Mouse (Mus musculus): Measurements from ENCODE around the gene Grik3. TPM values are rescaled to one million over a fixed set of nuclear protein-coding genes. Genes with fewer than 3 reads are reported as not detected.

Gene Grik3
- polyA plus RNA-seq, 1 experiment, result 0.09 TPM

DNA sequence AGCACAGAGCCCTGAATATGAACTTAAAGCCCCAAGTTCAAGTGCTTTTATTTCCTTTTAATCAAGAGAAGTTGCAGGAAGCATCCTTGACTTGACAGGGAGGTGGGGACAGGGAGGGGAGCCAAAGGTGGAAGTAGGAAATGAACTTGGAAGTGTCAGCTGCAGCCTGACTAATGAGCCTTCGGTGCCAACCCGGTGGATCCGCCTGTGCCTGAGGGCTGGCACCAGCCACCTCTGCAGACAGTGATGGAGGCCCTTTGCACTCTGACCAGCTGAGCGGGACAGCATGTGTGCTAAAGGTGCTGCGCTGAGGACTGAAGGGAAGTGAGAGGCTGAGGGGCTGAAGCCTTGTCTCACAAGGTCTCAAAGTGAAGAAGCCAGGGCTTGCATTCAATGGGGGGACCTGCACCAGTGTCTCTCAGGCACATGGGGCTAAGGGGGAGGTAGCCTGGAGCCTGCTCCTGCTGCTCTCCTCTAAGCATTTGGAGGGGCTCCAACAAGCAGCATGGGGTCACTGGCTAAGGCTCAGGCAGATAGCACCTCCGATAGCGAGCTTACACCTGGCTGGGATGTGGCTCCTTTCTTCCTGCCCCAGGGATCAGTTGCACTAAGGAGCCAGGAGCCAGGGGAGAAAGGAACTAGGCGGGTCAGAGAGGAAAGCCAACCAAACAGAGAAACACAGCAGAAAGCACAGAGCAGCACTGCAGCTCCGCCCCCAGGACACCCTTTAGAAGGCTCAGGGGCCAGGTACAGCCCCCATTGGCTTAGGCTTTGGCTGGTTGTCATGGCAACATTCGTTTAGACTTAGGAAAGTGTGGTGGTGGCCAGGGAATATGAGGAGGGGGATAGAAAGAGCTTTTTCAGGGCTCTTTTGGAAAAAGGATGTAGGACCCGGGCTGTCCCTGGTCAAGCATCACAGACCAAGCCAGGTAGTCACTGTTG lies 33.1 kb upstream of the Grik3 start:
- TF ChIP-seq CTCF (conservative IDR thresholded peaks at IDR 0.05; ENCODE audit: insufficient read depth, insufficient read length, low read depth, low read length), result no peak
- no peak for TF ChIP-seq POLR2A (IDR thresholded peaks at IDR 0.05; ENCODE audit: low read depth, low read length)
- WGBS, result 24% methylated on average over 11 of the region's 11 CpGs
- H3K27ac ChIP-seq (ENCODE audit: insufficient read depth, low read depth, low read length), result no peak overlapping the region
- H3K36me3 ChIP-seq (ENCODE audit: control insufficient read depth, insufficient read depth, low read length), result no peaks in the 10 kb centered on the region
- peak; percentile 67 for DNase-seq
- no peaks in the 10 kb centered on the region for H3K4me1 ChIP-seq (ENCODE audit: control insufficient read depth, insufficient read depth, low read length)
- no peaks in the 10 kb centered on the region for H3K27me3 ChIP-seq (replicated peaks; ENCODE audit: control insufficient read depth, insufficient read depth, low read length)
- no peak overlapping the region for H3K4me3 ChIP-seq (ENCODE audit: insufficient read depth, low read depth, low read length)

DNA sequence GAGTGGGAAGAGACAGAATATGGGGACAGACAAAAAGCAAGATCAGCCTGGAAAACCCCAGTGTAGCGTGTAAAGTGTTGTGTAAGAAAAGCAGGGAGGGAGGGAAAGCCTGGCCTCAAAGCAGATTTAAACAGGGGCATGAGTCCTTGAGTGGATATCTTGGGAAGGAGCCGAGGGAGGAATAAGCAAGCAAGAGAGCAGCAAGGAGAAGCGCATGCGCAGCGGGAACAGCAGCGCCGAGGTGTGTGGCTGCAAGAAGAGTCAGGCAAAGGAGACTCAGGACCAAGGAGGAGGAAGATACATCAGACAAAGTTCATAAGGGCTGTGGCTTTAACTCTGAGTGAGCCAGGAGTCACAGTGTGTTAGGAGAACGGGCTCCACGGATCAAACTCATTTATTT lies 30.7 kb upstream of the Grik3 start:
- Histone ChIP-seq H3K27me3 (replicated peaks; ENCODE audit: control insufficient read depth, insufficient read depth, low read length) (no peaks in the 10 kb centered on the region), H3K4me3 (ENCODE audit: insufficient read depth, low read depth, low read length) (no peak overlapping the region), H3K4me1 (ENCODE audit: control insufficient read depth, insufficient read depth, low read length) (no peaks in the 10 kb centered on the region), H3K27ac (ENCODE audit: insufficient read depth, low read depth, low read length) (no peak overlapping the region), H3K36me3 (ENCODE audit: control insufficient read depth, insufficient read depth, low read length) (no peaks in the 10 kb centered on the region)
- DNase-seq, result no peak
- TF ChIP-seq POLR2A (IDR thresholded peaks at IDR 0.05; ENCODE audit: low read depth, low read length) (no peak), CTCF (conservative IDR thresholded peaks at IDR 0.05; ENCODE audit: insufficient read depth, insufficient read length, low read depth, low read length) (no peak)
- WGBS, result 67% methylated on average over 9 of the region's 9 CpGs

DNA sequence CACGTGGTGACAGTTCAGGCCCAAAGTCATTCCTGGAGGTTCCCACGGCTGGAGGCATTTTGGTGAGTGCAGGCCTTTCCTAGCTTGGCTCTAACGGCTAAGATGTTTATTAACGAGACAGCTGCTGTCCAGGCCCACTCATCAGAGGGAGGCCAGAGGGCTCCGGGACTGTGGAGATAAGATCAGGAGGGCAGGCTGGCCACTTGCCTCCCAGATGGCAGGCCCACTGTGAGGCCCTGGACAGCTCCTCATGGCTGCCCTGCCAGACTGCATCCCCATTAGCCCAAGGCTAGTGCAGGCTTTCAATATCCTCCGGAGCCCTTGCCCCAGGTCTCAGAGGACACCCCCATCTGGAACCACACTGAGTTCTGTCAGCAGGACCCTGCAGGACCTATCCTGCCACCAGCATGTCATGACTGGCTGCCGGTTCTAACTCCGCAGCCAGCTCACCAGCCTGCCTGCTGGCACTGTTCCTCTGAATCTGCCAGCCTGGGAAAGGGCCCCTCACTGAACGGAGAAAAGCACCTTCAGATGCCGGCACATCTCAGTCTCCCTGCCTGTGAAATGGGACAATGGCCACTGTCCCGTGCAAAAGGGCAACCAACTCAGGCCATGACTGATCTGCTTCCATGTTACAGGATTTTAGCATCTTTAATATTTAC lies 20.7 kb upstream of the Grik3 start:
- H3K4me1 ChIP-seq (ENCODE audit: control insufficient read depth, insufficient read depth, low read length), result no peaks in the 10 kb centered on the region
- TF ChIP-seq CTCF (conservative IDR thresholded peaks at IDR 0.05; ENCODE audit: insufficient read depth, insufficient read length, low read depth, low read length) (no peak), POLR2A (IDR thresholded peaks at IDR 0.05; ENCODE audit: low read depth, low read length) (no peak)
- WGBS, result 44% methylated on average over 11 of the region's 11 CpGs
- no peaks in the 10 kb centered on the region for H3K36me3 ChIP-seq (ENCODE audit: control insufficient read depth, insufficient read depth, low read length)
- no peak for DNase-seq
- H3K4me3 ChIP-seq (ENCODE audit: insufficient read depth, low read depth, low read length), result no peak overlapping the region
- H3K27ac ChIP-seq (ENCODE audit: insufficient read depth, low read depth, low read length), result no peak overlapping the region
- no peaks in the 10 kb centered on the region for H3K27me3 ChIP-seq (replicated peaks; ENCODE audit: control insufficient read depth, insufficient read depth, low read length)

DNA sequence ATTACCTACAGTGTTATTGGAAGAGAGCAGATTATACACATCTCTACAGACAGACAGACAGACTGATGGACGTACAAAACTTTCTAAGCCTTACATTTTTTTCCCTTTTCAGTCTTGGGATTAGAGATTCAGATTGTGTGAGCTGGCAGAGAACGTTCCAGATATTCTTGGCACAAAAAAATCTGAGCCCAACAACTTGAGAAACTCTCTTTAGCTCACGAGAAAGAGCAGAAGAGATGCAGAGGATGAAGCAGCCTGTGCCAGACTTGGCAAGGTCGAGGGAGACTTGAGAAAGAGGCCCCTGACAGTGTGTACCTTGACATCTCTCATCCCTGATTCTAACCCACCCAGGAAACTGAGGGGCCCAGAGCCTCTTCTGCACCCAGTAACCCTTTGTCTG lies 15.6 kb upstream of the Grik3 start:
- DNase-seq, result no peak
- Histone ChIP-seq H3K27ac (ENCODE audit: insufficient read depth, low read depth, low read length) (no peak overlapping the region), H3K4me3 (ENCODE audit: insufficient read depth, low read depth, low read length) (no peak overlapping the region), H3K27me3 (replicated peaks; ENCODE audit: control insufficient read depth, insufficient read depth, low read length) (no peaks in the 10 kb centered on the region), H3K36me3 (ENCODE audit: control insufficient read depth, insufficient read depth, low read length) (no peaks in the 10 kb centered on the region), H3K4me1 (ENCODE audit: control insufficient read depth, insufficient read depth, low read length) (no peaks in the 10 kb centered on the region)
- WGBS, result 74% methylated on average over 4 of the region's 4 CpGs
- TF ChIP-seq CTCF (conservative IDR thresholded peaks at IDR 0.05; ENCODE audit: insufficient read depth, insufficient read length, low read depth, low read length) (no peak), POLR2A (IDR thresholded peaks at IDR 0.05; ENCODE audit: low read depth, low read length) (no peak)

DNA sequence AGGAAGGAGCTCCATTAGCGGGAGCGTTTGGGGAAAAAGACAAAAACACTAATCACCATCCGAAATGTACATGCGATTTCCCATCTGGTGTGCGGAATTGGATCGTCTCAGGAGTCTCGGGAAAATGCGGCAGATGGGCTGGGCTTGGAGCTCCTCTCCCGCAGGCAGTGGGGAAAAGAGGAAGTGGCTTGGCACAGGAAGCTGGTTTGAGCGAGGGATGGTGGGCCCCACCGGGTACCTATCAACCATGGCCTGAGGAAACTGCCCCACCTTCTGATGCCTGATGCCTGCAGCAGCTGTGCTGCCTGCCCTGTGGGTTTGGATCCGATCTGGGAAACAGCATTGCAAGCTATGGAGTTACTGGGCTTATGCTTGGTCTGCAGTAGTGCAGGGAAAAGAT lies 12.4 kb upstream of the Grik3 start:
- WGBS, result 24% methylated on average over 12 of the region's 12 CpGs

DNA sequence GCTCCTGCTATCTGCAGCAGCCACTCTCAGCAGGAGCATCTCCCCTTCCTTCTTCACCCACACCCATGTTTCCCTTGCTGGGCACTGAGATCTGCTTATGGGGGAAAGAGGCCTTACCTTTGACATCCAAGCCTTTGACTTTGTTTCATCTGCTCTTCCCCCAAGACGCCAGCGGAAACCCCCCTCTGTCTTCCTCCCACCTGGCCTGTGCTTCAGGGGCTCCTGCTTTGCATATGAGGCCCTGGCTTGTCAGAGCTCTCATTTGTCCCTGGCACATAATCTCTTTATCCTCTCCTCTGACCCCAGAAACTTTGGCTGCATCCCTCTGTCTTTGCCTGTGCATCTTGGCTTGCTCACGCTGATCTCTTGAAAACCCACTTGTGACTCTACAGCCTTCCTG lies 9.2 kb upstream of the Grik3 start:
- no peaks in the 10 kb centered on the region for H3K27me3 ChIP-seq (replicated peaks; ENCODE audit: control insufficient read depth, insufficient read depth, low read length)
- no peak overlapping the region for H3K27ac ChIP-seq (ENCODE audit: insufficient read depth, low read depth, low read length)
- no peak overlapping the region for H3K4me3 ChIP-seq (ENCODE audit: insufficient read depth, low read depth, low read length)
- 37% methylated on average over 3 of the region's 3 CpGs for WGBS
- no peak for TF ChIP-seq POLR2A (IDR thresholded peaks at IDR 0.05; ENCODE audit: low read depth, low read length)
- no peak for TF ChIP-seq CTCF (conservative IDR thresholded peaks at IDR 0.05; ENCODE audit: insufficient read depth, insufficient read length, low read depth, low read length)
- H3K36me3 ChIP-seq (ENCODE audit: control insufficient read depth, insufficient read depth, low read length), result no peaks in the 10 kb centered on the region
- no peaks in the 10 kb centered on the region for H3K4me1 ChIP-seq (ENCODE audit: control insufficient read depth, insufficient read depth, low read length)
- no peak for DNase-seq

More for the DNA sequence above, 12.4 kb upstream of the Grik3 start:
- no peak overlapping the region for H3K4me3 ChIP-seq (ENCODE audit: insufficient read depth, low read depth, low read length)
- TF ChIP-seq POLR2A (IDR thresholded peaks at IDR 0.05; ENCODE audit: low read depth, low read length) (no peak), CTCF (conservative IDR thresholded peaks at IDR 0.05; ENCODE audit: insufficient read depth, insufficient read length, low read depth, low read length) (no peak)
- no peak overlapping the region for H3K27ac ChIP-seq (ENCODE audit: insufficient read depth, low read depth, low read length)
- no peaks in the 10 kb centered on the region for H3K4me1 ChIP-seq (ENCODE audit: control insufficient read depth, insufficient read depth, low read length)
- H3K27me3 ChIP-seq (replicated peaks; ENCODE audit: control insufficient read depth, insufficient read depth, low read length), result no peaks in the 10 kb centered on the region
- H3K36me3 ChIP-seq (ENCODE audit: control insufficient read depth, insufficient read depth, low read length), result no peaks in the 10 kb centered on the region
- no peak for DNase-seq

DNA sequence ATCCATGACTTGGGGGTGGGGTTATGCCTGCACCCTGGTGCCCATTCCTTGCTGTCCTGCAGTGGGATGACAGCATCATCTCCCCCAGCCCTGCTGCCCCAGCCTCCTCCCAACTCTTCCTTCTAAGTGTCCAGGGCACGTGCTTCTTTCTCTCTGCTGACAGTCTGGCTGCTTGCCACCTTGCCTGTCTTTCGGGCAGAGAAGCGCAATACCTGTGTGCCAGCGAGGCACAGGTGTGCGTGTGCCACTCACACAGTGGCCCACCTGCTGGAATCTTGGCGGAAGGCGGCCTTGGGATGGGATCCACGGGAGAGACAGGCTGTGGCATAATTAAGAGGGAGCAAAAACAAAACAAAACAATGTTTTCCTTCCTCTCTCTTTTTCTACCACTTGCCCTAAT lies 6.4 kb upstream of the Grik3 start:
- Histone ChIP-seq H3K4me3 (ENCODE audit: insufficient read depth, low read depth, low read length) (no peak overlapping the region), H3K36me3 (ENCODE audit: control insufficient read depth, insufficient read depth, low read length) (no peaks in the 10 kb centered on the region), H3K27ac (ENCODE audit: insufficient read depth, low read depth, low read length) (no peak overlapping the region), H3K4me1 (ENCODE audit: control insufficient read depth, insufficient read depth, low read length) (no peaks in the 10 kb centered on the region), H3K27me3 (replicated peaks; ENCODE audit: control insufficient read depth, insufficient read depth, low read length) (no peaks in the 10 kb centered on the region)
- no peak for TF ChIP-seq POLR2A (IDR thresholded peaks at IDR 0.05; ENCODE audit: low read depth, low read length)
- TF ChIP-seq CTCF (conservative IDR thresholded peaks at IDR 0.05; ENCODE audit: insufficient read depth, insufficient read length, low read depth, low read length), result no peak
- WGBS, result 30% methylated on average over 8 of the region's 8 CpGs
- no peak for DNase-seq
